Mouse (Mus musculus) thymus, postnatal 10 days (tissue): ENCODE measurements around the gene Add1.

Experiments used
- DNase-seq, 2 experiments: peaks; one replicate each; pipeline ENCODE4 v3.0.0; 2021; ENCODE audit warnings: low spot score in 2 of 2

The Add1 gene

DNA sequence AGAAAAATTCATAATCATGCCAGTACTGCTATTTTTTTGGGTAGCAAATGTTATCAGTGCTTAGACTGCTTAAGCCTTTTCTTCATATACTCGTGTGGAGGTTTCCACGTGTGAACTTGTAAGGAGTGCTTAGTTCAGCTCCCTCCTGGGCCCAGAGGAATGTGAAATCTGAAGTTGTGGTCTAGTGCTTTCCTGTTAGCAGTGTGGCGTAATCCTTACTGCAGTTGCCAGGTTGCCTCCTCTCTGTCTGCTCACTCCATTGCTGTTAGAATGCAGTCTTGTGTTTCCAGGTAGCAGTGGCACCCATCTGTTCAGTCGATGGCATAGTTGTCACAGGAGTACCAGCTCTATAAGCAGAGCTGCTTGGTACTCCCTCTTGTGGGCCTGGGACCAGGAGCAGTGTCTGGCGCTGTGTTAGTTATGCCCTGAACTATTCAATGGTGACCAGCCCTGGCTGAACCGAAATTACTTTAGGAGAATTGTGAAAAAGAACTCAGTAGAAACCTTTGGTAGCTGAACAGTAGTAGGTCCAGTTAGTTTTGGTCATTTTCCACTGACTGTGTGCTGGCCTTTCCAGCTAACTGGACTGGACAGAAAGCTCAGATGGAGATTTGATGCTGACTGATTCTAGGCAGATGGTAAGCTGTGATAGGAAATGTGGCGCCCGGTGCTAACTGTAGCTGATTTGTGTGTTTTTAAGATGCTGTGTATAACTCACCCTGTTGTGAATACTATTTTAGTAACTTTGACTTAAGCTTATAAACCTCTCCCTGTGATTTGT, 33.8 kb downstream of the Add1 start:
- no peak for DNase-seq

DNA sequence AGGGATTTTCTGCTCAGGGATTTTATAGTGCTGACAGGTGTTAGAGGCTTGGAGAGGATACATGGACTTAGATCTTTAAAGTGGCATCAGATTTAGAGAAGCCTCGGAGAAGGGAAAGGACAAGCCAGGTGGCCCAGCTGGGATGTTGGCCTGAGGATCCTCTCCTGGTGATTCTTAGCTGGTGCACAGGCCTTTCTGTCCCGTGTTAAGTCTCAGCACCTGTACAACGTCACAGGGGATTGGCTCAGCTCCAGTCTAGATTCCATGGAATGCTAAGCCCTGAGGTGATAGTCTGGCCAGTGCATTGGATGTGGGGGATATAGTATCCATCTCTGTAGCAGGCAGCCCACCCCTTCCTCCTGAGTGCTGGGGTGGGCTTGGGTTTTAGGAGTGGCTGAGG, 34.8 kb downstream of the Add1 start:
- no peak for DNase-seq

- no peak for DNase-seq
Measured at GRCm38 (mm10) chr5:34609966-34610365, 36.5 kb downstream of the Add1 start.

GRCm38 (mm10) chr5:34632996-34633395, 59.5 kb downstream of the Add1 start:
- DNase-seq: no peak

- peak in 1 of 2 experiments; percentile 7 for DNase-seq
Measured at GRCm38 (mm10) chr5:34633641-34634040, 60.2 kb downstream of the Add1 start.

DNA sequence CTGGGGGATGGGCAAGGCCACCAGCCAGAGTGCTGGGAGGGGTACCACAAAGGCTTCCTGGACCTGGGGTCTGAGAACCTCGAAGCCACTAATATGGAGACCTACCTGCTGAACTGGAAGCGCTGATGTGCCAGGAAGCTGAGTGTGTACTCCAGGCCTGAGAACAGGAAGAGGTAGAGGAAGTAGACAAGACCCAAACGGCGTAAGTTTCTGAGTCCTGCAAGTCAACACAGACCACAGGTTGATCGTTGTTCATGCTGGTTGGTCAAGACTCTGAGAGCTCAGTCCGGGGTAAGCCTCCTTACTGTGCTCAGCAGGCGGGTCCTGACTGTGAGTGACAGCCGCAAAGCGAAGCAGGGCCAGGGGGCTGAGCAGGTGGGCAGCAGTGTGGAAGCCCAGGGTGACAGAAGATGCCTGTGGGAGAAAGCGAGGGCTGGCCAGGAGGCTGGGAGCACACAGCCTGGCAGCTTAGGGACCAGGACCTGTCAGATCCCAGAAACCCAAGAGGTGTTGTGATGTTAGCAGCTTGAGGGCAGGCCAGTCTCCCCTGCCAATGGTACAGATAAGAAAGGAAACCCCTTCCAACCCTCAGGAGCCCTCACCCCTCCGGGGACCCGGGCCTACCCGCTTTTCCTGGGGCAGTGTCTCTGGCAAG, 61.4 kb downstream of the Add1 start:
- no peak for DNase-seq

DNA sequence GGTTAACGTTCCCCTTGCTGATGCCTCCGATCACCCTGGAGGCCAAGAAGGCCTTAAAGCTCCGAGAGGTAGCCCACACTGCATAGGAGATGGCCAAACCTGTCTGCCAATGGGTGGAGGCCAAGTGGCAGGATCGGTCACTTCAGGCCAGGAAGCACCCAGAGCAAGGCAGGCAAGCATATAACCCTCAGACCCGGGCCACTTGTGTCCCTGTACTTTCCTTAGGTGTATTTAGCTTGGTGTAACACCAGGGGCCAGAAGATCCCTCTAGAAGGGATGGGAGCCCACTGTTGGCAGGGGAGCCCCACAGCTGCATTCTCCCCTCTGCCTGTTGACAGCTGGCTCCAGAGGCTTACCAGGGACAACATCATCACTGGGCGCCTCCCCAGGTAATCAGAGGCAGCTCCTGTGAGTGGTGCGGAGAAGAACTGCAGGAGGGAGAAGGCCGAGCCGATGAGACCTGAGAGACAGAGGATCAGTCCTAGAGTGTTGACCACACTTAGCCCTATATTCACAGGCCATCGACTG, 62.3 kb downstream of the Add1 start:
- DNase-seq: no peak

DNA sequence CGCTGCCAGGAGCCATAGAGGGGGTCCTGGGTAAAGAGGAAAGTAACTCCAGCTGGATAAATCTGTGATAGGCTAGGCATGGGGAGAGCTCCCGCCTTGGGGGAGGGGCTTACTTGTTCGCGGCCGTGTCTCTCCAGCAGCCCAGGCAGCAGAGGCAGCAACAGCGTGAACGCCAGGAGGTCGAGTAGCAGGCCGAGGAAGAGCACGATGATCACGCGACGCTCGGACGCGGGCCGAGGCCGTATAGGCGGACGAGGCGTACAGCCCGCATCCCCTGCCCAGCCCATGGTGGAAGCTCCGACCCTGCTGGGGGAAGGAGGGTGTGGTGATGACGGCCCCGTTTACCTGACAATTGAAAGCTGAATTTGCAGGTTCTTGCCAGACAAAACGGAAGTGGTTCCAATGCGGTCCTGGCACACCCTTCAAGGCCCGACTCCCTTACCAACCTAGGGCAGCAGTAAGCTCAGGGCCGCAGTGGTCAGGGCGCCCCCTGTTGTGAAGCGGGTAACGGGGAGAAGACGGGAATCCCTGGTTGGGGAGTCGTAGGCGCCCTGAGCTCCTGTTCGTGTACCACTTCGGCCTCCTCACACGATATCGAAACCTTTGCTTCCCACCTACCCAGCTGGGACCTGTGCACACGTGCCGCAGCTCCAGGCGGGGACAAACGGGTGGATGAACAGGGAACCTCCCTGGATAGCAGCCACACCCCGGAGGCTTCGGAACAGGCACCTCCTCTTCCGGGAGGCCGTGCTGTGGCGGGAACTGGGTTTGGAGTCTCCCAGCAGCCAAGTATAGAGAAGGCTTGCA, 63.2 kb downstream of the Add1 start, which contains the start of gene Mfsd10:
Gene Mfsd10, minus strand, starts transcription at position 732 of the 807 bp plus-strand sequence.
- peak; percentile 65 to 73 for DNase-seq

GRCm38 (mm10) chr5:34637591-34638156, 64.2 kb downstream of the Add1 start:
- DNase-seq: no peak

DNA sequence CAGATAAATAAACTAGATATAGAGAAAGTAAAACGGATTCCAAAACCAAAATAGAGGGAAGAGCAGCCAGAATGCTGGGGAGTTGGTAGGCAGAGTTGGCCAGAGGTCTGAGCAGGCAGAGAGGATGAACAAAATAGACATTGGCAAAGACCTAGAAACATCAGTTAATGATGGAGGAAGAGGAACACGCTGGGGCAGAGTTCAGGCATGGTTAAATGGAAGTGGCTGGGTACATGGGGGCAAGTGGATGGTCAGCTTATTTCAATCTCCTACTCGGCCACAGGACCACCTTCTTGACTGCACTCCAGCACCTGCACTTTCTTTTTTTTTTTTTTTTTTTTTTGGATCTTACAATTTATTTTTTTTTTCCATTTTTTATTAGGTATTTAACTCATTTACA, 68.5 kb downstream of the Add1 start:
- no peak for DNase-seq

DNA sequence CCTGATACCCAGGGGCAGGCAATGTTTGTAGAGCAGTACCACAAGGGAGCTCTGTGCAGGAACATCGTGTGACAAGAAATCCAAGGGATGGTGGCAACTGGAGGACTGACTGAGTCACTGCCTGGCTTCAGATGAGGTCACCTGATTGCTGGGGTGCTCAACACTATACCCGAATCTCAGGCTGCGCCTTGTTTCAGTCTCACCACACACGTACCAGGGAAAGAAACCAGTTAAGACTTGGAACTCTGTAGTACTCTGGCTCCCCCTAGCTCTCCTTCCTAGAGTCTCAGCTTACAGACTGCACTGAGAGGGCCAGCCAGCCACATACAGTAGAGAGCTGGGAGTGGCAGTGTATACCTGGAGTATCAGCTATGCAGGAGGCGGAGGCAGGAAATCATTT, 69.5 kb downstream of the Add1 start:
- peak in 1 of 2 experiments; percentile 53 for DNase-seq

GRCm38 (mm10) chr5:34647581-34647980, 74.1 kb downstream of the Add1 start:
- peak in 1 of 2 experiments; percentile 74 for DNase-seq

DNA sequence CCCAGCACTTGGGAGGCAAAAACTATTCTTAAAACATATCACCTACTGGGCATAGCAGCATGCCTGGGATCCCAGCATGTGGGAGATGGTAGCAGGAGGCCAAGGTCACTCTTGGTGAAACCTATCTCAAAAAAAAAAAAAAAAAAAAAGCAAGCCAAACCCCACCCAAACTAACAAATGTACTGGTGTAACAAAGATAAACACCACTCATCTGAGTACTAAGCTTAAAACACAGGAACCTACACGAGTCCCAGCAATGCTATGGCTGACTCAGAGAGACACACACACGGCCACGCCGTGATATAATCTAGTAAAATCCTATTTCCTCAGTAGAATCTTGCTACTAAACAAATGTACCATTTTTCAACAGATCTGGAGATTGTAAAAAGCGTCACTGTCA, 79.5 kb downstream of the Add1 start:
- no peak for DNase-seq

DNA sequence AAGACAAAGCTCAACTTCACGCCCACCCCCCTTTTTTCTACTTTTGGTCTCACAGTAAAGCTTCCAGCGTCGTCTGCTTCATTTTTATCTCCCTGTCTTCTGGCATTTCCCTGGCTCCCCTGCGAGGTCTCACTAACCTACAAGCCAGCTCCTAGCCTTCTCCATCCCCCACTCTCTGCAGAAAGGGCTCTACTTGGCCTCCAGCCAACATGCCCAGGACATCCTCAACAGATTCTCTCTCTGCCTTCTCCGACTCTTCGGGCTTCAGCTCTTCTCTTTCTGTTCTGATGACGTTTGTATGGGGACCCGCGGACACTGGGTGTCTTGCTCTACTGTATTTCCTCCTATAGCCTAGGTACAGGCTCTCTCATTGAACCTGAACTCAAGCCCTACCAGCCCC, 81.4 kb downstream of the Add1 start:
- DNase-seq: no peak

DNA sequence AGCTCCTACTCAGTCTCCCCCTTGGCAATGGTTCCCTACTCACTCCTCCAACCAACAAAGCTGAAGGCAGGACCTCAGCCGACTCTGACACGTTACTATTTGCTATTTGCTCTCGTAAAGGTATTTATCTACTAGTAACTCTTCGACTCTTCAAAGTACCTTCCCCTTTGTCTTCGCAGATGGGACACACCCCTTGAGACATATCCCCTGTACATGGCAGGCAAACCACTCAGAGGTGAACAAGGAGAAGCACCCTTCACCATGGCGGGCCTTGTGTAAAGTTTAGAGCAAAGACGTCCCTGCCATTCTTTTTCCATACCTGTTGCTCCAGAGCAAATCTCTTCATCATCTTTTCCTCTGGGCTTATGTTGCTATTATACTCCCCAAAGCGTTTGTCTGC, 84.1 kb downstream of the Add1 start:
- DNase-seq: no peak

- DNase-seq: peak; percentile 99
Measured at GRCm38 (mm10) chr5:34659686-34660590, 86.5 kb downstream of the Add1 start, which contains the start of the genes Nop14 and Grk4. Gene Nop14 (minus strand): TSS chr5:34660148. Gene Grk4 (plus strand): TSS chr5:34660379.

- no peak for DNase-seq
Measured at GRCm38 (mm10) chr5:34660591-34661130, 87.2 kb downstream of the Add1 start.

- DNase-seq: no peak
Measured at GRCm38 (mm10) chr5:34661909-34662308, 88.4 kb downstream of the Add1 start.

DNA sequence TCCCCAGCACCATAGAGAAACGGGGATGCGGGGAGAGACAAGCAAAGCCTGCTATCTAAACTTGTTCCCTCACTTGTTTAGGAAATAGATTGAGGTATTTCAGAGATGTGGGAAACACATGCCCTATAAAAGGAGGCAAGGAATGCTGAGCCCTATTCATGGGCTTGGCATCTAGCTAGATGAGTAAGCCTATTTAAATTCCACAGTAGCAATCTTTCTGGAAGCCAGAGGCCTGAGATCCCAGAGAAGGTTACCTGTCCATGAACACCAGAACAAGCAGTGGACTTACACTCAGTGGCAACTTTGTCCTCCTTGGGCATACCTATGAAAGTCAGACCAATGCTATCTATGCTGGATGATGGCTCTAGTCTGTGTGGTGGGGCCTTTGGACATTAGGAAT, 89.8 kb downstream of the Add1 start:
- DNase-seq: no peak

DNA sequence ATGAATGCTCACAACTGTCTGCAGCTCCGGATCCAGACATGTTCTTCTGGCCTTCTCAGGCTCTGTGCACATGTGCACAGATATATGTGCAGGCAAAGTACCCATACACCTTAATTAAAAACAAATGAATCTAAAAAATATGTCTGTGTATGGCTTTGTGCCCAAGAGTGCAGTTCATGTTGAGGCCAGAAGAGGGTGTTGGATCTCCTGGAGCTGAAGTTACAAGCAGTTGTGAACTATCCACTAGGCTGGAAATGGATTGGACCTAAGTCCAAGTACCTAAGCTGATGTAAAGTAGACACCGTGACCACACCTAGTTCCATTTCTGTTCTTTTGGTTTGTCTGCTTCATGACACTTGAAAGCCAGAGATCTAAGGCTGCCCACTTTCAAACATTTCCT, 96.0 kb downstream of the Add1 start:
- no peak for DNase-seq
